Mouse (Mus musculus) heart, postnatal 14 days (tissue): Measurements from ENCODE around the gene Ccdc24. TPM values are rescaled to one million over a fixed set of nuclear protein-coding genes. Genes with fewer than 3 reads are reported as not detected.

ENCODE experiments used
- DNase-seq, 2 experiments: peaks; one replicate each; pipeline ENCODE4 v3.0.0; 2021 to 2022
- intact Hi-C: fragments of 180-260 bp; cut with DNase I; formaldehyde crosslinking; loops from one replicate; pipeline ENCODE4 v1.15.1; 2025
- total RNA-seq, 2 experiments: library from RNA; stranded (reverse); gene quantifications; 2 replicates each; pipeline ENCODE4 v1.2.3; 2021

The Ccdc24 gene
- total RNA-seq, 2 experiments from 2014 or later, result 0.39 to 0.45 TPM

DNA sequence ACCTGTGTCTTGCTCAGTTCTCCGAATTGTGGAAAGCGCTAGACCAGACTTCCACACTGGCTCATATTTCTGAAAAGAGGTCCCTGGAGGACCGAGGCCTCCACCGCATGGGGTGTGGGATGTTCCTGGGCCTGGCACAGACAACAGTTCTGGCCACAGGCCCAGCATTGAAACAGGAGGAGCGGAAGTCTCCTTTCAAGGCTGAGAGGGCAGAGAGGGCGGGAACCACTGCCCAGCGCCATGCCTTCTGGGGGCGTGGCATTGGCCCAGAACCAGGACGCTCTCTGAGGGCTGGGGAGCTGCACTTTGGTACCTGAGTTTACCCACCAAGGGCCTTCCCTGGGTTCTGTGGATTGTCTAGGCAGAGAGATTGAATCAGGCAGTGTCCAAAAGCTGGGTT is 6.3 kb downstream of the Ccdc24 start:
- intact Hi-C loops, result loop anchor here (2.0 to 10.0 kb wide), 2 partner anchors 35 to 161 kb away; no protein-coding TSS in a partner anchor
- DNase-seq, result peak; percentile 68 to 78

DNA sequence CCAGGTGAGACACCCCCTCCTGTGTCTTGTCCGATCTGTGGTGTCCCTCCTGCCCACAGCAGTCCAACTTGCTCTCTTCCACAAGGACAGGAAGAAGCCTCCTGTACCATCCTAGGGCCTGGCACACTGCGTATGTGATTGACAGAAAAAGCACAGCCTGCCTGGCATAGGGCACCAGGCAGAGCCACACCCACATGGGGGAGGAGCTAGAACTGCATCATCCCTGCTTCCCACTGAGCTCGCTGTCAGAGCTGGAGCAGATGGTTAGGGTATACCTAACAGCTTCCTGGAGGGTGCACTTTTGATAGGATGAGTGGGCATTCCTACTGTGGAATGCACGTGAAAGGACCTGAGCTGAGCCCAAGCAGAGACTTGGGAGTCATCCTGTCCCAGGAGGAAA is 9.5 kb downstream of the Ccdc24 start:
- no peak for DNase-seq

DNA sequence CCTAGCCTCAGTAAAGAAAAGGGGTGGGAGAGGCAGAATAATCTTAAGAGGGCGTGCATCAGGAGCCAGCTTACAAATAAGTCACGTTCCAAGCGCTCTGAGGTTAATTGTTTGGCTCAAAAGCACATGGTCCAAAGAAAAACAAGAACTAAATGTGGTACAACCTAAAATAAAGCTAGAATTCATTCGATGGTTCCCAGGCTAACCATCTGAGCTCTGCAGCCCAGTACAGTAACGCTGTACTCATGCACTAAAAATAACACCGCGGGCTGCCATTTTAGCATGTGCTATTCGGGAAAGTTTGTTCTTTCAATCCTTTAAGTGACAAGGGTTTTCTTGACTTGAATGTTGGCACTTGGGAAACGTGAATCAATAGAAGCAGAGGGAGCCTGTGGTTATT is 11.8 kb downstream of the Ccdc24 start:
- intact Hi-C loops, result loop anchor here (10.0 kb wide), 1 partner anchor 156 kb away; no protein-coding TSS in a partner anchor
- no peak for DNase-seq

More for the DNA sequence above, 9.5 kb downstream of the Ccdc24 start:
- intact Hi-C loops, result loop anchor here (10.0 kb wide), 1 partner anchor 158 kb away; no protein-coding TSS in a partner anchor

- peak; percentile 70 to 75 for DNase-seq
- intact Hi-C loops, result loop anchor here (2.0 kb wide), 1 partner anchor 28 kb away; no protein-coding TSS in a partner anchor
Observed at GRCm38 (mm10) chr4:117858794-117859193, 13.6 kb downstream of the Ccdc24 start.

DNA sequence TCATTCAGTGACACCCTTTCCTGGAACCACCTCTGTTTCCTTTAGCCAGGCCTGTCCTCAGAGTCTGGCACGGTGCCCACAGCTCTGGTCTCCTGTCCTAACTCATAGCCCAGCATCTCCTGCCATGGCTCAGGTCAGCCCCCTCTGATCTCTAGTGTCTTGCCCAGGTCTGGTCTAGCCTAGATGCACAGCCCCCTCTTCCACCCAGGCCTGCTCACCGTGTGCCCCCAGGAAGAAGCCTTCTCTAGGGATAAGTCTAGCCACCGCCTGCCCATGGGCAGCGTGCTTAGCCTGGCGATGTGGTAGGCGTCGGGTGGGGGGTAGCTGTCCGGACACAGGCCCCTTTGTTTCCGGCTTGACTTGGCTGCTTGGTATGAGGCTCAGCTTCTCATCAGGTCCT is 17.2 kb downstream of the Ccdc24 start:
- intact Hi-C loops, result no loop called here
- DNase-seq, result no peak

GRCm38 (mm10) chr4:117852152-117852868 is 20.0 kb downstream of the Ccdc24 start:
- DNase-seq, result no peak
- intact Hi-C loops, result no loop called here

GRCm38 (mm10) chr4:117850871-117851270 is 21.5 kb downstream of the Ccdc24 start:
- DNase-seq, result peak; percentile 46 to 52
- intact Hi-C loops, result no loop called here

GRCm38 (mm10) chr4:117850176-117850575 is 22.2 kb downstream of the Ccdc24 start:
- no peak for DNase-seq
- intact Hi-C loops, result no loop called here

- no peak for DNase-seq
- intact Hi-C loops, result no loop called here
Observed at GRCm38 (mm10) chr4:117849506-117849905, 22.9 kb downstream of the Ccdc24 start.

DNA sequence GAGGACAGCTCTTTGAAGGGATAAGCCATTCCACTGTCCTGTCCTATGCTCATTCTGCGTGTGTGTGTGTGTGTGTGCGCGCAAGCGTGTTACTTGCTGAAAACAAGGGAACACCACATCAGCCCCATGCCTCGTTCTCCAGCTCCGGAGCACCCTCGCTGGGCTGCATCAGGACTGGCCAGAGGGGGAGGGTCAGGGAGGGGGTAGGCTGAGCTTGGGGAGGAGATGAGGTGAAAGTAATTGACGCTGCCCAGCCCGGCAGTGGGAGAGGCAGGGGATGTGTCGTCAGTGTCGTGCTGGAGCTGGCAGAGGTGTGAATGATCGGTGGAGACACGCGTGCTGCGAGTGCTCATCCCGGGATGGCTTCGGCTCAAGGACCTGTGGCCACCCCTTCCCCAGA is 23.3 kb downstream of the Ccdc24 start:
- DNase-seq, result no peak
- intact Hi-C loops, result no loop called here

- intact Hi-C loops, result no loop called here
- DNase-seq, result no peak
Observed at GRCm38 (mm10) chr4:117847011-117847410, 25.3 kb downstream of the Ccdc24 start.

GRCm38 (mm10) chr4:117846261-117846660 is 26.1 kb downstream of the Ccdc24 start:
- intact Hi-C loops, result no loop called here
- no peak for DNase-seq

DNA sequence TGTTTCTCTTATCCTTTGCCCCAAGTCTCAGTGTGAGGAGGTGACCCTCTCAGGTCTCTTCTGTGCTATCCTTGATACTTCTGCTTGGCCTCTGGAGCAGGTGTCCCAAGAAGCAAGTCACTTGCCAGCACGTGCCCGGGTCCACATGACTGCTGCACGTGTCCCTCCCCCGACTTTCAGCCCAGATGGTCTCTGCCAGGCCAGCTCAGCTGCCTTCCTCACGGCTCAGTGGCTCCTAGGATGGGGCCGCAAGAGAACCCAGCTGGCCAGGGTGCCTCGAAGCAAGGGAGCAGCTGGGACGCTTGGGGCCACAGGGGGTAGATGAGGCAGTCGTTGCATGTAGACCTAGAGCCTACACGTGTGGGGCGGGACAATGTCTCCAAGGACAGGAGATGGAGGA is 27.0 kb downstream of the Ccdc24 start:
- no peak for DNase-seq
- intact Hi-C loops, result no loop called here

GRCm38 (mm10) chr4:117844467-117844866 is 27.9 kb downstream of the Ccdc24 start:
- intact Hi-C loops, result no loop called here
- DNase-seq, result no peak

DNA sequence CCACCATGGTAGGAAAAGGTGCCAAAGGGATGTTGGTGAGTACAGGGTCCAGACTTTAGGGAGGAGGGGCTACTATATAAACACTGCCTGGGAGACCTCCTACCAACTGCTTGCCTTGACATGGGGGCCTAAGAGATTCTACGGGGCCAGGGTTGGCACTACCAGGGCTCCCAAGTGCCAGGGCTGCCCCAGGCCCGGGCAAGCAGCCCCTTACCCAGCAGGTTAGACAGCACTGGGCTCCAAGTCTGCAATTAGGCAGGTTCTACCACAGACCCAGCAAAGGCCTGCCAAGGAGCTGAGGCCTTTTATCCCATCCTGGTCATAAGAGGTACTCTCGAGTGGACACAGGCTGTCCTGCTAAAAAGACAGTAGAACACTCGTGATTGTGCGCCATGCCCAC is 29.3 kb downstream of the Ccdc24 start:
- DNase-seq, result no peak
- intact Hi-C loops, result no loop called here

DNA sequence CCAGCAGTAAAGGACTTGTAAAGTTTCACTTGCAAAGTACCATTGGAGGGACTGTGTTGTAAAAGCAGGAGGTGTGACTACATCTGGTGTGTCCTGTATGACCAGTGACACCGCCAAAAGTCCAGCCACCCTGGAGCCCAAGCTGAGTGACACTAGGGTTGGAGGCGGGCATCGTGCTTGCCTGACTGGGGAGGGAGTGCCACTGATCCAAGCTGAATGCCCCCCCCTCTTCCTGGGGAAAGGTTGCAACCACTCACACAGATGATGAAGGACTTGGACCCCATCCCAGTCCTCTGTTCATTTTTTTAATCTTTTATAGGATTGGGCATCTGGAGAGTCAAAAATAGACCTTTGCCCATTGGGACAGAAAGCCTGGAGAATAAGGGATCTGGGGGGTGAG is 30.8 kb downstream of the Ccdc24 start:
- intact Hi-C loops, result no loop called here
- no peak for DNase-seq

GRCm38 (mm10) chr4:117840821-117841220 is 31.5 kb downstream of the Ccdc24 start:
- intact Hi-C loops, result no loop called here

GRCm38 (mm10) chr4:117839366-117839765 is 33.0 kb downstream of the Ccdc24 start:
- DNase-seq, result no peak

More at GRCm38 (mm10) chr4:117840821-117841220, 31.5 kb downstream of the Ccdc24 start:
- DNase-seq, result no peak

DNA sequence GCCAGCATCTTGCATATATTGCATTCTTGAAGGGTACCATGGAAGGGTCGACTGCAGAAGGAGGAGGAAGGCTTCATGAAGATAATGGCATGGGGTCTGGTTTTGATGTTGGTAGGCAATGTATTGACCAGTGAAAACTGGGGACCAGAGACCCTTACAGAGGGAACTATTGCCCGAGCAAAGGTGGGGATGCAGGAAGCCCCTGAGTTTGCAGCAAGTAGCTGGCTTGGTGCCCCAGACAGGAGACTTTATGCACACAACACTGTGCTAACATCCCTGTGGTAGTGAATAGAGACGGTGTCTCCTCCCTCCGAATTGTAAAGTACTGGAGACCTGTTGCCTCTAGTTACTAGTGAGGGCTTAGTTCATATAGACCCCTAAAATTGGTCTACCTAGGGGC is 35.1 kb downstream of the Ccdc24 start:
- DNase-seq, result no peak
- intact Hi-C loops, result no loop called here

More at GRCm38 (mm10) chr4:117839366-117839765, 33.0 kb downstream of the Ccdc24 start:
- intact Hi-C loops, result no loop called here

GRCm38 (mm10) chr4:117836204-117836767 is 36.1 kb downstream of the Ccdc24 start:
- intact Hi-C loops, result no loop called here
- DNase-seq, result peak; percentile 84 to 87

- DNase-seq, result peak; percentile 40 to 50
- intact Hi-C loops, result no loop called here
Observed at GRCm38 (mm10) chr4:117835531-117836111, 36.7 kb downstream of the Ccdc24 start.
